Mouse (Mus musculus) gastrocnemius, postnatal 14 days (tissue): ENCODE measurements at regions not wholly inside any gene's neighbourhood (a gene's known extent, or its start where the extent isn't known, plus 50 kb on each side); places are given as distances from the start of the nearest gene placed in this dataset.

Experiments used
- DNase-seq: peaks from one replicate; pipeline ENCODE4 v3.0.0; 2021; ENCODE audit warnings: mixed read lengths
- intact Hi-C: fragments of 180-260 bp; cut with DNase I; formaldehyde crosslinking; loops from one replicate; pipeline ENCODE4 v1.15.1; 2025; ENCODE audit warnings: low total_unique reads

GRCm38 (mm10) chr5:50626648-50627047 is 567.8 kb upstream of the Adgra3 start:
- DNase-seq: no peak

GRCm38 (mm10) chr5:50624206-50624605 is 565.4 kb upstream of the Adgra3 start:
- DNase-seq: no peak
- intact Hi-C loops: no loop called here

More at GRCm38 (mm10) chr5:50626648-50627047, 567.8 kb upstream of the Adgra3 start:
- intact Hi-C loops: no loop called here
